Mouse (Mus musculus): Measurements from ENCODE around the gene Copg1.

The Copg1 gene

DNA sequence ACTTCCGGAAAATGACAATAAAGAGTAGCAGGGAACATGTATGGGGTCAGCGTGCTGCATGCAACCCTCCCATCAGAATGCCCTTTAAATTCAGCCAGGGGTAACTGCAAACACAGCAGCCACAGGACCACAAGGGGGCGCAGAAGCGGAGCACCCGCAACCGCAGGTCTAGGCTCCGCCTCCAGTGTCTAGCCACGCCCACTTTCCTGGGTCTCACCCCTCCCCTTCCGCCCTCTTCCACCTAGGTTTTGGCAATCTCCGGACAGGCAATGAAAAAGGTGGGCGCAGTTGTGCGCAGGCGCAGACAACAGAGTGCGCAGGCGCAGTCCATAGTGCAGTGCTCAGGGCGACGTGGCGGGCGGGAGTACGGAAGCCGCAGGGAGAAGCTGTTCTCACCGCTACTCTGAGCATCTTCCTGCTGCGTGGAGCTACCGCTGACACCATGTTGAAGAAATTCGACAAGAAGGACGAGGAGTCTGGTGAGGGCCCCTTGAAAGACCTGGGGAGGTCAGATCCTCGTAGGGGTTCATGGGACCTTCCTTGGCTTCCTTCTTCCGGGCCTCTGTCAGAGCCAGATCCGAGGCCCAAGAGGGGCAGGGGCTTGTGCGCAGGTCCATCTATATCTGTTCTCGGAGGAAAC is at the start of gene Copg1:
Gene Copg1 (plus strand): TSS at position 221 of the 640 bp plus-strand sequence.
- peak; percentile 100 for DNase-seq (ENCODE audit: low spot score)

DNA sequence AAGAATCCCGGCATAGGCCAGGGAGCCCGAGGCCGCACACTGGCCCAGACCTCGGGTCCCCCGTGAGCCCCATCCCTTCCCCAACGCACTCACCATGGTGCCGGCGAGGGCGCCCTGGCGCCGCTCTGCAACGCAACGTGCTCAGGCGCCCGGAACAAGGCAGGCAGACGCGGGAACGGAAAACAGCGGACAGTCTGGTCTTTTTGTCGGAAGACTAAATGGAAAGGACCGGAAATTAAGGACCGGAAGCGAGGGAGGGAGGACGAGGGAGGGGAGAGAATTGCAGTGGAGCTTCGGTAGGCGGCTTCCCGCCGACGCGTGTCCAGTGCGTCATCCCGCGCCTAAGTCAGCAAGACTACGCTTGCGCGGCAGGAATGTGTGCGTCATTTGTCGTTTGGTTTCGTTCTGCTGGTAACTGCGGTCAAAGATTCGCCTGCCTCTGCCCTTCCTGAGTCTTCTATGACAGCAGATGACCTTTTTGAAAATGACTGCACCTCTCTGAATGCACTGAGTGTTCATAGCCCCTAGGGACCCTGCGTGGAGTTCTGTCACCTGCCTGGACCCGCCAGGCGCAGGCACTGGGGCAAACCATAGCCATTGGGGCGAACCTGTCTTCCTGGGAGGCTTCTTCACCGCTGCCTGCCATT is 48.9 kb upstream of the Copg1 start, which contains the start of gene Isy1:
Gene Isy1 (minus strand): TSS at position 248 of the 647 bp plus-strand sequence.
- DNase-seq (ENCODE audit: low spot score) = peak; percentile 89

DNA sequence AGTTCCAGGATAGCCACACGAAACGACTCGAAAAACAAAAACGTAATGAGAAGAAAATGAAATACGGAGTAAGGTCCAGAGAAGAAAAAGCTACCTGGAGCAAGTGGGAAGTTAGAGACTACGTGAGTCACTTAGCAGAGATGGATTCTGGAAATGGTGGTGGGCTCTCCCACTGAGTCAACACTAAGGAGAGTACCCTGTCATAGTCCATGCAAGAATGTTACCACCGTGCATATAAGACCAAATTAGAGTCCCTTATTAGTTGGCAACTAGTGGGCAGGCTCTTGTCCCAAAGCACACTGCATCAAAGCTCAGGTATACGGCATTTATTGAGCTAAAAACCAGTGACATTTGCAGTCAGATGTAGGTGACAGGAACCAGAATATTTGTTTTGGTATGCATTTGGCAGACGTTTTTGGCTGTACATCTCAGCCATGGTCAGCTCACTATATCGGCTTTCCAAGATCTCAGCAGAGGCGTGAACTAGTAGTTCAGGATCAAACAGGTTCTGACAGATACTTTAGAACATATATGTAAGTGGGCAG is 47.7 kb upstream of the Copg1 start:
- no peak for DNase-seq (ENCODE audit: low spot score)

- DNase-seq (ENCODE audit: low spot score) = no peak
Measured at GRCm38 (mm10) chr6:87841635-87842034, 46.0 kb upstream of the Copg1 start.

DNA sequence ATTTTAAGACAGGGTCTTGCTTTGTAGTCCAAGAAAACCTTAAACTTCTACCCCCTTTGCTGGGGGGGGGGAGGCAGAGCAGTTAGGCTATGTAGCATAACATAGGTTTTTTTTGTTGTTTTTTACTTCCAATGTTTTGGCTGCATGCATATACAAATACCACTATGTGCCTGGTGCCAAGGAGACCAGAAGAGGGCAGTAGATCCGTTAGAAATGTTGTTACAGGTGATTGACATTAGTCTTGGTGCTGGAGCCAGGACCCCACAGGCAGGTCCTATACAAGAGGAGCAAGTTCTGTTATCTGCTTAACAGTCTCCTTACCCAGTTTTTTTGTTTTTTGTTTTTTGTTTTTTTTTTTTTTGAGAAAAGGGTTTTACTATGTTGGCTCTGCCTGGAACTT is 45.4 kb upstream of the Copg1 start:
- DNase-seq (ENCODE audit: low spot score) = no peak

GRCm38 (mm10) chr6:87845031-87845695 is 42.5 kb upstream of the Copg1 start:
- no peak for DNase-seq (ENCODE audit: low spot score)

GRCm38 (mm10) chr6:87846813-87847212 is 40.8 kb upstream of the Copg1 start:
- no peak for DNase-seq (ENCODE audit: low spot score)

- no peak for DNase-seq (ENCODE audit: low spot score)
Measured at GRCm38 (mm10) chr6:87849780-87850154, 37.8 kb upstream of the Copg1 start.

GRCm38 (mm10) chr6:87850155-87850899 is 37.3 kb upstream of the Copg1 start:
- peak; percentile 52 for DNase-seq (ENCODE audit: low spot score)

DNA sequence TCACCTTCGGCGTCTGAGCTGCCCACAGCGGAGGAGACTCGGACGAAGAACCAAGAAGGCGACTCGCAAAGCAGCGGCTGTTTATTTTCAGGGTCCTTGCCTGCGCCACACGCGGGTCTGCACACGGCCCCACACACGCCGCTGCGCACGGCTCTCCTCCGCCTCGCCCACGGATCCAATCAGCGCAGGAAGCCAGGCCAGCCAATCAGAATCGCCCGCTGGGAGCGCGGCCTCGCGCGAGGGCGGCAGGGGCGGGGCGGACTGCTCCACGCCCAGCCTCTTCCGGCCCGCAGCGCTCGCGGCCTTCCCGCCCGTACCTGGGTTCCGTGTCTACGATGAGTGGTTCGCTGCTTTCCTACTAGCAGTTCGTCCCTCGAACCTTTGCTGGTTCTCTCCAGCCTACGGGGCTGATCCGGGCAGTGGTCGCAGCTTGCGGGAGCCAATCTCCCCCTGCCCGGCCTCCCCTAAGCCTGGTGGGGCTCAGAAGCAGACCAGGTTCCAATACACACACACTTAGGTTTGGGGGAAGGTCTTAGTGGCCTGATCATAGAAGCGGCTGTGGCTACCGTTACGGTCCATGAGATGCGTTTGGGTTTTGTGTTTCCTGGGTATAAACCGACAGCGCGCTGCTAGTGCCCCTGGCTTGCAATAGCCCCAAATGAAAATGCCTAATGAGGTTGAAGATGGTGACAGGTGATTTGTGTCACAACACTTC is 36.6 kb upstream of the Copg1 start, which contains the start of gene Cnbp:
Gene Cnbp (minus strand): TSS at position 207 of the 715 bp plus-strand sequence.
- peak; percentile 96 for DNase-seq (ENCODE audit: low spot score)

- no peak for DNase-seq (ENCODE audit: low spot score)
Measured at GRCm38 (mm10) chr6:87851871-87852270, 35.7 kb upstream of the Copg1 start.

GRCm38 (mm10) chr6:87853446-87853845 is 34.2 kb upstream of the Copg1 start:
- no peak for DNase-seq (ENCODE audit: low spot score)

DNA sequence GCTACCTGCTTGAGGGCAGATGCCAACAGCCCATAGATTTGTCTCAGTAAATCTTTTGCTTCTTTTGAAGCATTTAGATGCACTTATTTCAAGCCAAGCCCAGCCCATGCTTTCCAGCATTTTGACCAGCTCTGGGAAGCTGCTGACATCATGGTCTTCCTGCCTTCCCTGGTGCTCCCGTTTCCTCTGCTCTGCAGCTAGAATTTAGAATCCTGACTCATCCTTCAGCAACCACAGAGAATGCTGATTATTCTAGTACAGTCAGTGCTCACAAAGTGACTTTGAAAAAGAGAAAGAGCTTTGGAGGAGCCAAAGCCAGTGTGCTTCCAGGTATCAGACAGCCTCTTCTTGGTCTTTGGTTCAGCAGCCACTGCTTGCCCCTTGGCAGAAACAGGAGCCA is 30.5 kb upstream of the Copg1 start:
- DNase-seq (ENCODE audit: low spot score) = no peak

GRCm38 (mm10) chr6:87866211-87866610 is 21.4 kb upstream of the Copg1 start:
- no peak for DNase-seq (ENCODE audit: low spot score)

DNA sequence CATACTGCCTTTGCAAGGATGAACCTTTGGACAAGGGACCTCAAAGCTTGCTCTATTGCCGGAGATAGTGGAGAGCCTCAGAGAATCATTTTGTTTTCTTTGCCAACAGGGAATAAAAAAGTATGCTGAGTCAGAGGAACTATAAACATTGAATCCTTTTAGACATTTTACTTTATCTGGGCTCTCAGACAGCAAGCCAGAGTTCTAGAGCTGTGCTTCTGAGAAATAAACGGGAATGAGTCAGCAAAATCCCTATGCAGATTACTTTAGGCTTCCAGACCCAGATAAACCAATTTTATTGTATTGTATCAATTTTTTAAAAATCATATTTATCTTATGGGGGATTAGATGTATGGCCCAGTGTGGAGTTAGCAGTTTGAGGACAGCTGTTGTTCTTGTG is 20.4 kb upstream of the Copg1 start:
- no peak for DNase-seq (ENCODE audit: low spot score)

DNA sequence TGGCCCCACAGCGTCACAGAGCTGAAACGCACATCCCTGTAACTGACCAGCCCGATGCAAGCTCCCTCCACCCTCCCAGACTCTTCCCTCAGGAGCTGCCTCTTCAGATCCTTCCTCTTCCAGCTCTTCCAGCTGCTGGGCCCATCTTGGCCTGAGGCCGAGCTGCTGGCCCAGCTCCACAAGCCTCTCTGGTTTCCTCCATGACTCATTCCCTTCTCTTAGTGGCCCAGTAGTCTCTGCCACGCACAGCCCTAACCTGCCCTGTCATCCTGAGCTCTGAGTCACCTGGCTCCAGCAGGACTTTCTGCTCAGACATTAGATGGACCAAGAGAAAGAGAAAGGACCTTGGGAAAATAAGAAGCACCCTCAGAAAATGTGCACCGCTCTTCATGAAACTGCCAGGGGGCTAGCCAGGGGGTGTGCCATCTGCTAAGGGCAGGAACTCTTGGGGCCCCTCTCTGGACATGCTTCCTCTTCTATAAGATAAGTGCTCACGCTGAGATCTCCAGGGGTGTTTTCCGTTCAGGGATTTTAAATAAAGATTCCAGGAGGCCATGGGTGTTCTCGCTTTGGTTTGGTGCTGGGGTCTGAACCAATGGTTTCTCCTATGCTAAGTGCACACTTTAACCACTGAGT is 18.6 kb upstream of the Copg1 start:
- no peak for DNase-seq (ENCODE audit: low spot score)

DNA sequence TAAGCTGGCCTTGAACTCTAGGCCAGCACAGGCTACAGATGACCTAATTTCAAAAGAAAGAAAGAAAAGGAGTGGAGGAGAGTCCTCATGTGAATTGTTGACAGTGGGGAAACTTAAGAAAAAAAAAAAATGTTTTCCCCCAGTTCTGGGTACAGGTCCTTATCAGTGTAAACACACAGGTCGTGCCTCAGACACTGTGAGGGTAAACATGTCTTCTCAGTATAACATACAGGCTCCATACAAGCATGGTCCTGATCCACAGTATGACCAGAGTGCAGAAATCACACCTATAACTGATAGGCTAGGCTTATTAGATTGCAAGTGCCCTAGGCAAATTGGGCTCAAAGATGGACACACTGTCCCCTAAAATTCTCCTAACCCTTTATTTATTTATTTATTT is 17.2 kb upstream of the Copg1 start:
- no peak for DNase-seq (ENCODE audit: low spot score)

DNA sequence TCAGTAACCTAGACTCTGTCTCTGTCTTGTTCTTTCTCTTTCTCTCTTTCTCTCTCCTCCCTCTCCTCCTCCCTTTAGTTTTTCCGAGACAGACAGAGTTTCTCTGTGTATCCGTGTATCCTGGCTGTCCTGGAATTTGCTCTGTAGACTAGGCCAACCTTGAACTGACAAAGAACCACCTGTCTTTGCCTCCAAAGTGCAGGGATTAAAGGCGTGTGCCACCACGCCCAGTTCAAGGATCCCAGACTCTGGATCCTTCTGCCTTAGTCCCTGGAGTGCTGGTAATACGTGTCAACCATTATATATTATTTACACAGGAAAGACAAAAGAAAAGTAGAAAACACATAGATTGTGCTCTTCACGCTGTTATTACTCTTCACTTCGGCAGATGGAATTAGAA is 16.4 kb upstream of the Copg1 start:
- DNase-seq (ENCODE audit: low spot score) = no peak

GRCm38 (mm10) chr6:87873104-87873503 is 14.5 kb upstream of the Copg1 start:
- no peak for DNase-seq (ENCODE audit: low spot score)

DNA sequence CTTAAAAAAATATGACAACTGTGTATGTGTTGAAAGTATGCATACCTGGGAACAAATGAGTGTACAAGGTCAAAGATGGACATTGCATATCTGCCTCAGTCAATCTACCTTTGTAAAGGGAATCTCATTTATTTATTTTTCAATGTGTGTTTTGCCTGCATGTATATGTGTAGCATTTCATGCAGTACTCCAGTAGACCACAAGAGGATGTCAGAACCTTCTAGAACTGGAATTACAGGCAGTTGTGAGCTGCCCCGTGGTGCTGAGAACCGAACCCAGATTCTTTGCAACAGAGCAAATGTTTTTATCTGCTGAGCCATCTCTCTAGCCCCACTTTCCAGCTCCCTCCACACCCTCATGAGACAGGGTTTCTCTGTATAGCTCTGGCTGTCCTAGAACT is 13.7 kb upstream of the Copg1 start:
- DNase-seq (ENCODE audit: low spot score) = no peak

DNA sequence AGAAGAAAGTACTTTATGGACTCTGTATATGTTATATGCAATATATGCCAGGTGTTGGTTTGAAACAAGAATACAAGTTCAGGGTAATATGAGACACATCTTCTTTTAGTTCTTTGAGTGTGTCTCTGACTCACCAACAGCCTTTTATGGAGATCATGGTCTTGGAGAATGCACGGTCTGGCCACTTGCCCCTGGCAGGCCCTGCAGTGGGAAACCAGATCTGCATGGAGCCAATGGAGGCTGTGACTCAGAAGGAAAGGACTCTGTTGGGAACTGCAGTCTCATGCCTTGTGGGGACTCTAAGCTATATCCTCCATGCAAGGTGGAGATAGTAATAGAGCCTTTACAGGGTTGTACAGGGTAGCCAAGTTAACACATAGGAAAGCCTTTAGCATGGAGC is 12.5 kb upstream of the Copg1 start:
- DNase-seq (ENCODE audit: low spot score) = no peak

All from spleen, adult 12 weeks (tissue).